Mouse (Mus musculus) layer of hippocampus, postnatal 25 days (tissue): ENCODE results near the gene Haus4. TPM values are rescaled to one million over a fixed set of nuclear protein-coding genes. Genes with fewer than 3 reads are reported as not detected.

ENCODE experiments used
- DNase-seq, 2 experiments: peaks; one replicate each; pipeline ENCODE4 v3.0.0; 2022; ENCODE audit warnings: mixed read lengths in 2 of 2, low spot score in 1 of 2; ENCODE audit errors: extremely low spot score in 1 of 2
- total RNA-seq, 2 experiments: library from RNA; stranded (reverse); gene quantifications; 2 replicates each; pipeline ENCODE4 v1.2.3; 2021

Haus4 gene
- 1 to 10 TPM; 2.4 to 3.9 TPM for total RNA-seq

GRCm38 (mm10) chr14:54553975-54554769 is at the start of gene Haus4:
Gene Haus4 (minus strand): TSS chr14:54554616.
- peak; percentile 55 to 58 for DNase-seq

GRCm38 (mm10) chr14:54603686-54604085 is 49.3 kb upstream of the Haus4 start:
- DNase-seq, result no peak

- peak; percentile 82 to 86 for DNase-seq
These were observed 48.7 kb upstream of the Haus4 start for GRCm38 (mm10) chr14:54603038-54603654.

- no peak for DNase-seq
These were observed 48.2 kb upstream of the Haus4 start for GRCm38 (mm10) chr14:54602613-54603012.

- DNase-seq, result no peak
These were observed 47.2 kb upstream of the Haus4 start for GRCm38 (mm10) chr14:54601601-54602000.

GRCm38 (mm10) chr14:54597084-54597483 is 42.7 kb upstream of the Haus4 start:
- no peak for DNase-seq

GRCm38 (mm10) chr14:54594631-54595414 is 40.4 kb upstream of the Haus4 start:
- DNase-seq, result no peak

- no peak for DNase-seq
These were observed 39.6 kb upstream of the Haus4 start for GRCm38 (mm10) chr14:54594055-54594454.

GRCm38 (mm10) chr14:54592319-54592934 is 38.0 kb upstream of the Haus4 start:
- DNase-seq, result no peak

GRCm38 (mm10) chr14:54591056-54591455 is 36.6 kb upstream of the Haus4 start:
- DNase-seq, result no peak

- peak in 1 of 2 experiments; percentile 66 for DNase-seq
These were observed 29.4 kb upstream of the Haus4 start for GRCm38 (mm10) chr14:54583681-54584338.

GRCm38 (mm10) chr14:54582536-54582935 is 28.1 kb upstream of the Haus4 start:
- DNase-seq, result no peak

- no peak for DNase-seq
These were observed 25.2 kb upstream of the Haus4 start for GRCm38 (mm10) chr14:54579638-54580037.

- DNase-seq, result no peak
These were observed 23.6 kb upstream of the Haus4 start for GRCm38 (mm10) chr14:54578063-54578462.

GRCm38 (mm10) chr14:54577089-54577982 is 22.9 kb upstream of the Haus4 start, which contains the start of gene Ajuba:
Gene Ajuba (minus strand): TSS chr14:54577558.
- peak; percentile 33 to 51 for DNase-seq

- DNase-seq, result no peak
These were observed 22.0 kb upstream of the Haus4 start for GRCm38 (mm10) chr14:54576241-54577088.

GRCm38 (mm10) chr14:54575631-54576030 is 21.2 kb upstream of the Haus4 start:
- no peak for DNase-seq

- DNase-seq, result no peak
These were observed 20.6 kb upstream of the Haus4 start for GRCm38 (mm10) chr14:54575031-54575430.
